Mouse (Mus musculus): ENCODE measurements at regions not wholly inside any gene's neighbourhood (a gene's known extent, or its start where the extent isn't known, plus 50 kb on each side); places are given as distances from the start of the nearest gene placed in this dataset.

DNA sequence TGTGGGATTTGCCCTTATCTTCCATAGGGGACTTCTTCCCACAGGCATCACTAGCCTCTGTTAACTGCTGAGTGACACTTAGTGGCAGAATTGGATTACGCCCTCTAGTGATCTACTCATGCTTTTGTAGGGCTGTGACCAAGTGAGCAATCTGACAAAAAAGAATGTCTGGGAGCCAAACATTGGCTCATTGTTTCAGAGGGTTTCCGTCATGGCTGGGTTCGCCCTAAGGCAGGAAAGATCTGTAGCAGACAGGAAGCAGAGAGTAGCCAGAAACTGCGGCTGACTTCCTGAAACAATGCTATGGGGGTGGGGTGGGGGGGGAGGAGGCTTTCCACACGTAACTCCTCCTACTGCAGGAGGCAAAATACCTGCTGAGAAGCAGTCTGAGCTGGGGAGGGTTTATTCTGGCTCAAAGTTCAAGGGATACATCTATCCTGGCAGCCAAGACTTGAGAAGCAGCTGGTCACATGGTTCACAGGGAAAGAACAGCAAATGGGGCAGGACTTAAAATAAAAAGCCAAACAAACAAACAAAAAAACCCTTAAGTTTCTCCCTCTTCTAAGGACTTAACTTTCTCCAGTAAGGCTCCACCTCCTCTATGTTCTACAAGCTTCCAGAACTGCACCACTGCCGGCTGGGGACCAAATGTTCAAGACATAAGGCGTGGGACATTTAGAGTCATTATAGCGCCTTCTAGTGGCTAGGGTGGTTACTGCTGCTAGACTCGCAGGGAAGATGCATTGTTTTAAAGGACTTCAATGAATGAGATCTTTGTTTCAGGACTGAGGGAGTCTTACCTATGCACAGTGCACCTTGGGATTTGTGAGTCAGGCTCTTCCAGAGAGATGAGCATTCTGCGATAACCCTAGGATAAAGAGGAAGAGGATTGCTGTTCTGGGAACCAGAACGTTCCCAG is 281.8 kb upstream of the Eef2kmt start:
- DNase-seq: no peak

GRCm38 (mm10) chr16:5536515-5536972 is 280.8 kb upstream of the Eef2kmt start:
- DNase-seq: no peak

DNA sequence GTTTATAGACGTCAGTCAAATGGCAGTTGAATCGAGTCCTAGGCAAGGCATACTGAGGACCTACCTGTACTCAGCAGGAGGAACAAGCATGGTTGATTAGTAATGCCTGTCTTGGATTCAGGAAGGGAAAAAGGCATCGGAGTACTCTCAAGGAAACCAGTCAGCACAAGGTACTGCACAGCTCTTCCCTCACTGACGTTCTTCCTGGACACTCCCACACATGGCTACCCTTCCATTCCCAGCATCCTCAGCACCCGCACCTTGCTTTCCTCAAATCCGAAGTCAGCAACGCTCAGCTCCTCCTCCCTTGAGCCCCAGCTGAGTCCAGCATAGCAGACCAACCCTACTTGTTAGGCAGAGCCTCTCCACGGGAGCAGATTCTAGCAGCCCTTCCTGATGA is 279.6 kb upstream of the Eef2kmt start:
- DNase-seq: no peak

DNA sequence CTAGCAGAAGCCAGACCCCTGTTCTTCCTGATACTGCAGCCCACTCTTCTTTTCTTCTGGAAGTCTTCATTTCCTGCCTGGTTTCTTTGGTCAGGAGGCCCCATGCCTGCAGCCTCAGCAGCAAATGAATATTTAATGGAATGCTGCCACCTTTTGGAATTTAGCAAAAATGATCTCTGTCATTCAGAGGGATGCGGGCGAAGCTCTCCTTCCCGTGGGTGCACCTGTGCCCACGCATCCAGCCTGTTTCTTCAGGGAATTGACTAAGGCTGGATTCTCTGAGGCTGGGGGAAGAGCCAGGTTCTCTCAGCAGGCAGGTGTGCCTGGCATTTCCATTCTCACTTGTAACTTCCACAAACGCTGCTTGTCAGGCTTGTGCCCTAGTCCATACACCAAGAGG is 279.1 kb upstream of the Eef2kmt start:
- no peak for DNase-seq

- no peak for DNase-seq
Observed at GRCm38 (mm10) chr16:5534385-5534784, 278.6 kb upstream of the Eef2kmt start.

DNA sequence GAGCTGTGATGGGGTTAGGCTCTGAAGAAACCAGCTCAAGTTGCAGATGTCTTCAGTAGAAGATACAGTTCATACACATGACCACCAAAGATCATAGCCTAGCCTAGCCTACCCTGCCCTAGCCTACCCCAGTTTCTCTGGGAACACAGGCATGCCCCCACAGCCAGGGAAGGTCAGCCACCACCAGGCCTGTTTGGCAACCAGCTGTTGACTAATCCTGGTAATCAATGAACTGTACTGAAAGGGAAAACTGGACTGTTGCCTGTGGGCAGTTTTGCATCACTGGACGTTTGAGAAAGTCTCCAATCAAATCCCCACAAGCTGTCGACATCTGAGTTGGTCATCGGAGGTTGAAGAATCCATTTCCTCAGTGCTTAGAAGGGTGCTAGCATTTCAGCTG is 276.5 kb upstream of the Eef2kmt start:
- DNase-seq: peak; percentile 10

- no peak for DNase-seq
Observed at GRCm38 (mm10) chr16:5529823-5530222, 274.0 kb upstream of the Eef2kmt start.

- no peak for DNase-seq
Observed at GRCm38 (mm10) chr16:5527936-5528335, 272.2 kb upstream of the Eef2kmt start.

DNA sequence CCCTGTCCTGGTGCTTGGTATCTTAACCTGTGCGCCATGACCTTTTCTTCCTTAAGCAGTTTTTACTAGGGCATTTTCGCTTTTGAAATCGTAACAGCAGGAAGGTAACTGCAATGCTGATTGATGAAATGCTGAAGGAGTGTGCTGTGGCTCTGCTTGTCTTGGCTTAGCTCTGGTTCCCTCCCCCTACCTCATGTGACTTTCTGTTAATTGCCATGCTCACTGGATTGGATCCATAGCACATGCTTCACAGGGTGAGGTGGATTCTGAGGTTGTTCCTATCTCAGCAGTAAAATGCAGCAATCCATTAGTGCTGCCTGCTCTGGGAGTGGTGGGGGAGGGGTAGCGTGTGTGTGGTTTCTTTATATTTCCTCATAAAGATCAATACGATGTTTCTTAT is 268.6 kb upstream of the Eef2kmt start:
- no peak for DNase-seq

GRCm38 (mm10) chr16:5523402-5524021 is 267.7 kb upstream of the Eef2kmt start:
- DNase-seq: no peak

GRCm38 (mm10) chr16:5517746-5518145 is 262.0 kb upstream of the Eef2kmt start:
- DNase-seq: no peak

- DNase-seq: no peak
Observed at GRCm38 (mm10) chr16:5515867-5516266, 260.1 kb upstream of the Eef2kmt start.

DNA sequence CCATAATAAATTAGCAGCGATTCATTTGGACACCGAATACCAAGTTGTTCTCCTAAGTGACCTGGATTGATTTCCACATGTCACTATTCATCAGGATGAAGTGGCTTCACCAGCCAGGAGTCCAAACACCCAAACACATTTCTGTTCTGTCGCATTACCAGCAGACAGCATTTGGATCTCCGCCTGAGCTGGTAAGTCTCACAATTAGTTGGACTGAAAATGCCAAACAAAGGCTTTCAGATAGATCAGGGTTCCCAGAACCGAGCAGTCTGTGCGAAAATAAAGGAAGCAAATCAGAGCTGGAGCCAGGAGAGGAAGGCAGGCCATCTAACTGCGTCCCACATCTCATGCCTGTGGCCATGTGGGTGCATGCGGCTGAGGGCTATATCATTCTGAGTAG is 251.5 kb upstream of the Eef2kmt start:
- no peak for DNase-seq

- DNase-seq: no peak
Observed at GRCm38 (mm10) chr16:5501961-5502360, 246.2 kb upstream of the Eef2kmt start.

DNA sequence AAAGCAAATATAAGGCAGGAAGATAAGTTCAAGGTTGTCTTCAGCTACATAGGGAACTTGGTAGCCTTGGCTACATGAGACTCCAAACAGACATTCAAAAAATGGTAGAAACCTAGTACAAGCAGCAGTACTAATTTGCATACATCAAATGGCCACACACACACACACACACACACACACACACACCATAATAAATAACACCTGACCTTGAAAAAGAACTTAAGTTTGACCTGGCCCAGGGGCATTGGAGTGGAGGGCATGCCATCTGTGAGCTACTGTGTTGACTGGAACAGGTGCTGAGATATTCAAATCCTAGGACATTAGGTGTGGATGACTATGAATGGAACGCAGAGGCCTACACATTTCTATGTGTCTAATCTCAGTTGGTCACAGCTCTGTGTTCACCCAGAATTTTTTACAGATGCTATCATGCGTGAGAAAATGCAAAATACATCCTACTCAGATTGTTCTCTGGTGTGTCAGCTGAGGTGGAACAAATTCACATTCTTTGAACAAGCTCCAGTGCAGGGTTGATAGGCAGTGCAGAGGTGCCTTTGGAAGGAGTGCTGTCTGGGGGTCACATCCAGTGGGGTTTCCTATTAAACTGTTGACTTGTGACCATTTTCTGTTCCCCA is 240.4 kb upstream of the Eef2kmt start:
- no peak for DNase-seq

DNA sequence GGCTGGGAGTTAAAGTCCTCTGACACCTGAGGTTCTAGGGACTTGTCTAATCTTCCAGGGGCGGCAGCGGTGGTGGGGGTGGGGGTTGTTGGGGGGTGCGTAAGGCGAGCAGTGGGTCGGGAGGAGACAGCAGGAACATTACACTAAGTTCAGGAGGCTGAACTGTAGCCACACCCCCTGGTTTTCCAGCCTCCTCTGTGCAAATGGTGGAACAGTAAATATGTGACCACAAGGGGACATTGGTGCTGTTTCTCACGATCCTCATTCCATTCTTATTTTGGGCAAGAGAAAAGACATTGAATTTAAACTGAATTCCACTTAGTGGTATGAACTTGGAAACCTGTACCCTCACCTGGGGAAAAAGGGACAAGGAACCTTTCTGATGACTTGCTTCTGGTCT is 237.6 kb upstream of the Eef2kmt start:
- DNase-seq: no peak

- no peak for DNase-seq
Observed at GRCm38 (mm10) chr16:5487259-5487658, 231.5 kb upstream of the Eef2kmt start.

GRCm38 (mm10) chr16:5483337-5483736 is 227.6 kb upstream of the Eef2kmt start:
- no peak for DNase-seq

DNA sequence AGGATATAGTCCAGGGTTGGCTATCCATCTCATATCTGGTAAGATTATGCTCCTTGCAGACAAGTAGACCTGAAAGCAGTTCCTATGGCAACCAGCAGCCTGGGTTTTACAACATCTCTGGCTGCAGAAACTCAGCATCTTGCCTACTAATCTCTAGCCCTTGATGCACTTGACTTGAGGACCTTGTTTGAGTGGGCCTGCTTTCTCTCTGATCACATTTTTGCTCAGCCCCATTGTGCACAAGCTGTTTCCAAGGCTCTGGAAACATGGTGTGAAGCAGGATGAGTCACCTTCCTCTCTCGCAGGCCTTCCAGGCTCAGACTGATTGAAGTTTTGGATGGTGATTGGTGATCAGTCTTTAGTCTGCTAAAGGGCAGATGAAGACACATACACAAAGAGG is 224.4 kb upstream of the Eef2kmt start:
- no peak for DNase-seq

DNA sequence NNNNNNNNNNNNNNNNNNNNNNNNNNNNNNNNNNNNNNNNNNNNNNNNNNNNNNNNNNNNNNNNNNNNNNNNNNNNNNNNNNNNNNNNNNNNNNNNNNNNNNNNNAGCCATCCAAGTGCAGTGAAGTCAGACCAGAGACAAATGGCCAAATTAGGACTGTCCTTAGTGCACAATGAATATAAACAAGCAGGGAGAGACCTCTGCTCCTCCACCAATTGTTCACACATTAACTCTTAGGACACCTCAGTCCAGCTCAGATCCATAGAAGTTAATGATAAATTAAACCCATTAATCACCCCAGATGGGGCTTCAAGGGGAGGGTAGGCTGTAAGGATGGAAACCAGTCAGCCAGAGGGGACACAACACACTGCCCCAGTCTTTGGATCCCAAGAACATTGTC is 223.2 kb upstream of the Eef2kmt start:
- no peak for DNase-seq

DNA sequence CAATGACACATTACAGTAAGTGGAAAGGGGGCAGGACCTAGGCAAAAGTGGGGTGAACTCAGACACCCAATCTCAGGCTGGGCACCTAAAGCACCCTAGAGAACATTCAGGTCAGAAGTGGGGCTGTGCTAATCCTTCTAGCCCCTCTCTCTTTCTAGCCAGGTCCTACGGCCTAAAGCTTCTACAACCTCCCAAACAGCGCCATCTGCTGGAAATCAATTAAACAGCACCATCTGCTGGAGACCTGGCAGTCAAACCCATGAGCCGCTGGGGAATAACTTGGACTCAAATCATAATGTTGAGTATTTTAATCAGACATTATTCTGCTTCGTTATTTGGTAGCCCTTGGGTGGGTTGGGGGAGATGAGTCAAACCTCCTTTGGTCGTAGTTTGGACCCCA is 215.5 kb upstream of the Eef2kmt start:
- peak; percentile 49 for DNase-seq

GRCm38 (mm10) chr16:5467587-5467986 is 211.8 kb upstream of the Eef2kmt start:
- DNase-seq: peak; percentile 20

- no peak for DNase-seq
Observed at GRCm38 (mm10) chr16:5466760-5467159, 211.0 kb upstream of the Eef2kmt start.
